Mouse (Mus musculus) left cerebral cortex, adult 2 months (tissue): ENCODE results near the gene Zbtb20. TPM values are rescaled to one million over a fixed set of nuclear protein-coding genes. Genes with fewer than 3 reads are reported as not detected.

Experiments used
- DNase-seq, 2 experiments: peaks; one replicate each; pipeline ENCODE4 v3.0.0; 2021 to 2022; ENCODE audit warnings: low spot score in 2 of 2, mixed read lengths in 1 of 2; ENCODE audit errors: extremely low spot score in 1 of 2
- H3K27ac ChIP-seq: fragments of 200-600 bp; 2 replicates; pipeline ENCODE4 v1.8.1; 2022
- H3K4me3 ChIP-seq: fragments of 200-600 bp; 2 replicates; pipeline ENCODE4 v1.8.1; 2022
- CTCF ChIP-seq: fragments of 200-600 bp; IDR thresholded peaks from 2 replicates; pipeline ENCODE4 v1.8.1; 2022; ENCODE audit warnings: antibody characterized with exemption, mild to moderate bottlenecking, moderate library complexity
- intact Hi-C: fragments of 180-260 bp; cut with DNase I; formaldehyde crosslinking; loops from one replicate; pipeline ENCODE4 v1.15.1; 2025
- total RNA-seq, 2 experiments: library from RNA; stranded (reverse); gene quantifications; 2 replicates each; pipeline ENCODE4 v1.2.3; 2021

Zbtb20 gene
- total RNA-seq, 2 experiments from 2014 or later, result 46.5 to 57.6 TPM

DNA sequence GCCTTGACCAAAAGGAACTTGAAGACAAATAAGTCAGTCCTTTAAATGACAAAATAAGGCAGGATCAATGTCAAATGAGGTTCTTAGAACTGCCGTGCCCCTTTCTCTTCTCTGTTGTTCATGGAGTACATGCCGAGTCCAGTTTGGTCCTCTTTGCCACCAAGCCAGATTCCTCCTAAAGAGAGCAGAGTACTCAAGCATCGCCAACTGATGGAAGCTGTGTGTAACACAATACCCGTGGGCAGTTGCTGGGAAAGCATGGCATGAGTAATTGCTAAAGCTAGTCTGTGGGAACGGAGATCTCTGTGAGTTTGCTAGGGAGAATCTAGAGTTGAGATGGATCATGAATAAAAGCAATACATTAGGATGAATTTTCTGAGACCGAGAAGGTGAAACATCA, 206.3 kb downstream of the Zbtb20 start:
- no peak for TF ChIP-seq CTCF
- Histone ChIP-seq H3K4me3 (no peak overlapping the region), H3K27ac (no peak overlapping the region)
- no peak for DNase-seq
- intact Hi-C loops, result no loop called here

- Histone ChIP-seq H3K4me3 (no peak overlapping the region), H3K27ac (no peak overlapping the region)
- no peak for DNase-seq
- intact Hi-C loops, result no loop called here
- TF ChIP-seq CTCF, result no peak
Measured at GRCm38 (mm10) chr16:43082801-43083200, 207.1 kb downstream of the Zbtb20 start.

DNA sequence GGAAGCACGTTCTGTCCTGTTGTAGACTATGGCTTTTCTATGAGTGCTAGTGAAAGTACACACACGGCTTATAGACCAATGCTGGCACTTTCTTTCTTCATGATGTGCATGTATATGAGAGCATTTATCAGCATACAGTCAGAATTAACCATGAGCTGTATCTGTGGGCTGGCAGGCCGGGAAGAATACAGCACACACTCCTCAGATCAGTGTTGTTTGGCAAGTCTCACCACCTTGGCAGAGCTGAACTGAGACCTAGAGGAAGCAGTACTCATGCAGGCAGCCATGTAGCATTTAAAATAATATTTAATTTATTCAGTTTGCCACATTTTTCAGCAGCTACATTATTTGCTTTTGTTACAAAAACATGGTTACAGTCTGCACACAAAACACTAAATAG, 214.5 kb downstream of the Zbtb20 start:
- intact Hi-C loops, result no loop called here
- no peak for DNase-seq
- Histone ChIP-seq H3K4me3 (no peak overlapping the region), H3K27ac (no peak overlapping the region)
- TF ChIP-seq CTCF, result no peak

DNA sequence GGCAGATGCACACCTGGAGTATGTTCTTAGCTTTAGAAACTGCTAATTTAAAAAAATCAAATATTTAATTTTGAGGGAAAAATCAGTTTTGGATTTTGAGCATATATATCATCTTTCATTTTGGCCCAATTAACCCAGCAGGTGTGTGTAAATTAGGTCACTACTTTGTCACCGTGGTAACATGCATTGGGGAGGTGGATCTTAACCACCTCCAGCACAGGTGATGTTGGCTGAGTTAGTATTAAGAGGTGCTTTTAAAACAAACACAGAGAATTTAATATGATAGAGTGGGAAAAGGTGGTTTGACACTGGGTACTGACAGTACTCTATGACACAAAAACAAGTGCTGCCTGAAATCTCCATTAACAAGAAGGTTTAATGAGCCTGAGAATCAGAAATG, 218.5 kb downstream of the Zbtb20 start:
- intact Hi-C loops, result no loop called here
- no peak overlapping the region for H3K4me3 ChIP-seq
- H3K27ac ChIP-seq, result no peak overlapping the region
- no peak for TF ChIP-seq CTCF
- no peak for DNase-seq

DNA sequence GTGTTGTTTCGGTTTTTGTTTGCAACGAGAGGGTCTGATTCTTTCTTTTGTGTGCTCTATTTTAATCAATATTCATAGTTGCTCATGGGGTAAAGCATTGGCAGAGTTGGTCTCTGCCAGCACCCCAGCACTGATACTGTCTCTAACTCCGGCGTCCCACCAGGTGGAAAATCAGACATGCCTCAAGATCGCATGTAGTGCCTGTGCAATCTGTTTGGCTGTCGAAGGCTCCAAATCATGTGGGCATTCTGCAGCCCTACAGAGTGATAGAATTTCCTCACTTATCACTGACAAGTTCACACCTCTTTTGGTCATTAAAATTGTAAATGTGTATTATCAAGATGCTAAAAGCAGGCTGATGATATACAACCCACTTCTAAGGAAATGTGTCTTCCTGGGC, 219.1 kb downstream of the Zbtb20 start:
- Histone ChIP-seq H3K27ac (no peak overlapping the region), H3K4me3 (no peak overlapping the region)
- no peak for TF ChIP-seq CTCF
- intact Hi-C loops, result no loop called here
- no peak for DNase-seq

GRCm38 (mm10) chr16:43096040-43096439, 220.4 kb downstream of the Zbtb20 start:
- no peak overlapping the region for H3K27ac ChIP-seq
- intact Hi-C loops, result no loop called here
- H3K4me3 ChIP-seq, result no peak overlapping the region
- no peak for DNase-seq
- TF ChIP-seq CTCF, result no peak

GRCm38 (mm10) chr16:43098153-43098552, 222.5 kb downstream of the Zbtb20 start:
- no peak overlapping the region for H3K27ac ChIP-seq
- intact Hi-C loops, result no loop called here
- H3K4me3 ChIP-seq, result no peak overlapping the region
- no peak for DNase-seq
- no peak for TF ChIP-seq CTCF

DNA sequence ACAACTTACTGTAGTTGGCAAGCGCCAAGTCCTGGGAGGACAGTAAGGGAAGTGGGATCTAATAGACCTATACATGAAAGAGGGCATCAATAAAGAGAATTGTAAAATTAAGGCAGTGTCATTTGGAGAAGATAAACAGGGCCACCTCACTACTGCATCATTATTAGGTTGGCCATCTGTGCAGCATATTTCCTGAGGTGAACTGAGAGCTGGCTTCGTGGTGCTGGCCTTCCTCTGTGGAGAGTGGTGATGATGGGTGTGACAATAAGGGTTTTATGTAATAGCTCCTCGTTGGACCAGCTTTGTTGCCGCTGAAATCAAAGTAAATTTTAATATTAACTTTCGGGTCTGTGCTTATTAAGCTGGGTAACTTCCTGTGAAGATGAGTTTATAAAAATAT, 223.0 kb downstream of the Zbtb20 start:
- intact Hi-C loops, result no loop called here
- no peak for DNase-seq
- no peak for TF ChIP-seq CTCF
- no peak overlapping the region for H3K27ac ChIP-seq
- H3K4me3 ChIP-seq, result no peak overlapping the region

- intact Hi-C loops, result no loop called here
- no peak for DNase-seq
- TF ChIP-seq CTCF, result no peak
- Histone ChIP-seq H3K27ac (no peak overlapping the region), H3K4me3 (no peak overlapping the region)
Measured at GRCm38 (mm10) chr16:43111288-43111687, 235.6 kb downstream of the Zbtb20 start.

- TF ChIP-seq CTCF, result no peak
- no peak for DNase-seq
- no peak overlapping the region for H3K4me3 ChIP-seq
- intact Hi-C loops, result no loop called here
- no peak overlapping the region for H3K27ac ChIP-seq
Measured at GRCm38 (mm10) chr16:43113968-43114367, 238.3 kb downstream of the Zbtb20 start.

GRCm38 (mm10) chr16:43129966-43130365, 254.3 kb downstream of the Zbtb20 start:
- TF ChIP-seq CTCF, result no peak
- Histone ChIP-seq H3K27ac (peak overlapping the region; percentile 62; the same call in 1 of the 2 replicates), H3K4me3 (no peak overlapping the region)
- DNase-seq, result no peak
- intact Hi-C loops, result no loop called here

DNA sequence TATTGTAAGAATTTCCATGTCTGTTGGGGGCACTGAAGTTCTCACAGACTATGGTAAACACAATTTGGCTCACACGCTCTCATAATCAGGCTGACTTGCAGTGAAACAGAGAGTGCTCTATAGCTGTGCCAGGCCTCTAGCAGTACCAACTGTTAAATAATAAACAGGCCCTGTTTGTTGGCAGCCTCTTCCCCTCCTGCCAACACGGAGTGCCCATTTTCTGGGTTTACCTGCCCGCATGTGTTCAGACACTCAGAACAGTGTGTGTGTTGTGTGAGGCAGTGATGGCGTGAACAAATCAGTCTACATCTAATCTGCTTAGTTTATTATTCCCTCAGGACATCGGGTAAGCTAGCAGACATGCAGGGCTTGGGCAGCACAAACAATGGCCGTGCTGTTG, 254.9 kb downstream of the Zbtb20 start:
- Histone ChIP-seq H3K4me3 (no peak overlapping the region), H3K27ac (peak overlapping the region; percentile 62; the same call in 1 of the 2 replicates)
- DNase-seq, result no peak
- no peak for TF ChIP-seq CTCF
- intact Hi-C loops, result no loop called here

DNA sequence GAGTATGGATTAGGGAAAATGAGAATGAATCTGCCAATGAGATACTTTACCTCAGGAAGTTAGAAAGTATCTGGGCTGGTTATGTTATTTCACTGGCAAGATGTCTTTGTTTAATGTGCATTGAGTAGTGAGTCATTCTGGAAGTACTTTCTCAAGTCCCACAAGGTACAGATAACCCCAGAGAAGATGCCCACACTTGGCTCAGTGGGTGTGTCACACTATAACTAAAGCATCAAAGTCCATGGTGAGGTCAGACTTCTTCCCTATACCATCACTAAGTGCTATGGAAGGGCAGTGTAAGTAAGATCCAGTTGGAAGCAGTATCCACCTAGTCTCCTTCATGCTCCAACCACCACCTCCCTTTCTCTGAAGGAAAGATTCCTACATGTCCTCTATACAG, 255.4 kb downstream of the Zbtb20 start:
- no peak for DNase-seq
- intact Hi-C loops, result no loop called here
- Histone ChIP-seq H3K27ac (peak overlapping the region; percentile 62; the same call in 1 of the 2 replicates), H3K4me3 (no peak overlapping the region)
- TF ChIP-seq CTCF, result no peak

GRCm38 (mm10) chr16:43168506-43168905, 292.8 kb downstream of the Zbtb20 start:
- intact Hi-C loops, result loop anchor here (5.0 to 10.0 kb wide), 2 partner anchors 254 to 331 kb away; no protein-coding TSS in a partner anchor
- TF ChIP-seq CTCF, result peak; percentile 56
- Histone ChIP-seq H3K27ac (no peak overlapping the region), H3K4me3 (no peak overlapping the region)
- DNase-seq, result no peak
